Mouse (Mus musculus) thymus, adult 2 months (tissue): ENCODE measurements at regions not wholly inside any gene's neighbourhood (a gene's known extent, or its start where the extent isn't known, plus 50 kb on each side); places are given as distances from the start of the nearest gene placed in this dataset.

ENCODE experiments used
- CTCF ChIP-seq: fragments of 200-500 bp; IDR thresholded peaks from 2 replicates; pipeline ENCODE4 v1.5.1; 2012; ENCODE audit warnings: mild to moderate bottlenecking, control low read depth, low read length, moderate library complexity, borderline replicate concordance; ENCODE audit not compliant: control insufficient read depth, poor library complexity, insufficient read depth; ENCODE audit errors: extremely low read depth
- POLR2A ChIP-seq: fragments of 200-500 bp; IDR thresholded peaks from 2 replicates; pipeline ENCODE4 v1.6.1; 2012; ENCODE audit warnings: mild to moderate bottlenecking, low read length, control low read depth, moderate library complexity; ENCODE audit not compliant: control insufficient read depth, poor library complexity, insufficient read depth; ENCODE audit errors: extremely low read depth

DNA sequence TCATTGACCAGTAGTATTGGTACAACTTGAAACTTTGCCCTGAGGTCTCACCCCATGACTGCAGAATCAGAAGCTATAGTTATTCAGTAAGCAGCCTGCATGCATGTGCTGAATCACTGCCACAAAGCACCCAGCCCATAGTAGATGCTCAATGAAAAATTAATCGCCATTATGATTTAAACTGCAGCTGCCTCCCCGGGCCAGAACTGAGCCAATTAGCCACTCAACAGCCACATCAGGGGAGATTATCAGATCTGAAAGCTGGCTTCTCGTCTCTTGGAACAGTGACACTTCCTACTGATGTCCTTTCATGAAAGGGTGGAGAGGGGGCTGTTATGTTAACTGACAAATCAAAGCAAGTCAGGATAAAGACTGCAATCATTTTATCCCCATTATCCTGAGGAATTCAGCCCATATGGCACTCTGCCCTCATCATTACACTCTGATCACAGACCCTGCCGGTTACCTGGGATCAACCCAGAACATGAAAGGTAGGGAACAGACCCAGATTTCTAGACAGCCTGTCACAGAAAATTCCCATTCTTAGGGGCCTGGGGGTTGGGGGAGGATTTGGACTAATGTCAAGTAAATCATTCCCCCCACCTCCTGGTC, 104.0 kb downstream of the Prlhr start:
- TF ChIP-seq CTCF, result no peak
- no peak for TF ChIP-seq POLR2A
